Mouse (Mus musculus): ENCODE results near the gene Dhrs7c.

- TF ChIP-seq HCFC1 (IDR thresholded peaks at IDR 0.05; ENCODE audit: borderline replicate concordance, insufficient read depth, low read length) (no peak), ZNF384 (IDR thresholded peaks at IDR 0.05; ENCODE audit: low read depth, low read length) (no peak), ZC3H11A (IDR thresholded peaks at IDR 0.05; ENCODE audit: borderline replicate concordance, low read depth, low read length) (no peak)
These were observed 53.8 kb downstream of the Dhrs7c start for GRCm38 (mm10) chr11:67851770-67852169.
